Mouse (Mus musculus) hindbrain, embryonic 11.5 days (tissue): ENCODE results near the gene St6galnac1. TPM values are rescaled to one million over a fixed set of nuclear protein-coding genes. Genes with fewer than 3 reads are reported as not detected.
"Not testable (repeated sequence)": the region's sequence is repeated elsewhere in the genome, so short reads cannot be mapped to it uniquely, and the experiment has no call there.

Source experiments
- ATAC-seq: fragments of 200-750 bp; cut with Nextera tagmentation; 2 replicates; pipeline ENCODE4 v1.8.0; 2017; ENCODE audit warnings: mild to moderate bottlenecking, moderate TSS enrichment, moderate library complexity; ENCODE audit not compliant: low FRiP score
- DNase-seq: peaks from one replicate; pipeline ENCODE4 v3.0.0-alpha.2; 2015; ENCODE audit warnings: low spot score
- H3K27ac ChIP-seq: fragments of 300-500 bp; sonication (generic); 2 replicates; pipeline ENCODE4 v1.5.1; 2014; ENCODE audit warnings: mild to moderate bottlenecking, low read depth, low read length
- H3K27me3 ChIP-seq: fragments of 300-500 bp; sonication (generic); 2 replicates; pipeline ENCODE4 v1.6.1; 2014; ENCODE audit warnings: mild to moderate bottlenecking, low read length, moderate library complexity, mixed read lengths; ENCODE audit not compliant: control insufficient read depth, insufficient read depth
- H3K36me3 ChIP-seq: fragments of 300-500 bp; sonication (generic); 2 replicates; pipeline ENCODE4 v1.6.1; 2014; ENCODE audit warnings: mild to moderate bottlenecking, low read length, moderate library complexity, mixed read lengths; ENCODE audit not compliant: control insufficient read depth, insufficient read depth
- H3K4me1 ChIP-seq: fragments of 300-500 bp; sonication (generic); replicated peaks from 2 replicates; pipeline ENCODE4 v1.6.1; 2014; ENCODE audit warnings: low read length, mixed read lengths; ENCODE audit not compliant: control insufficient read depth, insufficient read depth
- H3K4me2 ChIP-seq: fragments of 300-500 bp; sonication (generic); replicated peaks from 2 replicates; pipeline ENCODE4 v1.6.1; 2014; ENCODE audit warnings: mild to moderate bottlenecking, low read depth, low read length
- H3K4me3 ChIP-seq: fragments of 300-500 bp; sonication (generic); 2 replicates; pipeline ENCODE4 v1.5.1; 2014; ENCODE audit warnings: low read depth, low read length
- H3K9ac ChIP-seq: fragments of 300-500 bp; sonication (generic); 2 replicates; pipeline ENCODE4 v1.6.1; 2014; ENCODE audit warnings: low read depth, low read length
- H3K9me3 ChIP-seq: fragments of 300-500 bp; sonication (generic); 2 replicates; pipeline ENCODE4 v1.6.1; 2016; ENCODE audit warnings: low read length; ENCODE audit not compliant: control insufficient read depth
- WGBS: fragments of 180-500 bp; shearing (Covaris S2); extraction: QIAGEN DNeasy Blood & Tissue Kit; methylation state at CpG from one replicate; pipeline ENCODE4 v1.1.7; 2014; 5-methylcytosine and 5-hydroxymethylcytosine counted together
- polyA plus RNA-seq: library from polyadenylated mRNA; unstranded; fragments of >200 nt; fragmentation: Nextera tagmentation; extraction: Ambion mirVana; gene quantifications from 2 replicates; pipeline ENCODE4 v1.2.1, GENCODE M21; 2014

St6galnac1 gene
- polyA plus RNA-seq, 1 experiment from 2014 or later, result not detected

GRCm38 (mm10) chr11:116749733-116750132, 25.6 kb downstream of the St6galnac1 start:
- no peak overlapping the region for H3K4me2 ChIP-seq
- H3K27me3 ChIP-seq, result no peaks in the 10 kb centered on the region
- no peaks in the 10 kb centered on the region for H3K4me1 ChIP-seq
- DNase-seq, result no peak
- no peaks in the 10 kb centered on the region for H3K36me3 ChIP-seq
- no peak for ATAC-seq
- 83% methylated on average over 8 of the region's 8 CpGs for WGBS
- no peaks in the 10 kb centered on the region for H3K9me3 ChIP-seq
- no peak overlapping the region for H3K27ac ChIP-seq
- H3K9ac ChIP-seq, result no peak overlapping the region
- no peak overlapping the region for H3K4me3 ChIP-seq

- H3K4me2 ChIP-seq, H3K9ac ChIP-seq, H3K27me3 ChIP-seq, H3K4me3 ChIP-seq, ATAC-seq, H3K27ac ChIP-seq, H3K4me1 ChIP-seq, DNase-seq, H3K9me3 ChIP-seq, H3K36me3 ChIP-seq: not testable (repeated sequence)
- WGBS, result 89% methylated on average over 2 of the region's 2 CpGs
Measured at GRCm38 (mm10) chr11:116748692-116749091, 26.6 kb downstream of the St6galnac1 start.

- WGBS, result 95% methylated on average over 3 of the region's 3 CpGs
- ATAC-seq, H3K27ac ChIP-seq, H3K4me2 ChIP-seq, DNase-seq, H3K27me3 ChIP-seq, H3K4me3 ChIP-seq, H3K9me3 ChIP-seq, H3K36me3 ChIP-seq, H3K4me1 ChIP-seq, H3K9ac ChIP-seq: not testable (repeated sequence)
Measured at GRCm38 (mm10) chr11:116746822-116747221, 28.5 kb downstream of the St6galnac1 start.

- not testable (repeated sequence) for H3K27me3 ChIP-seq, ATAC-seq, H3K9me3 ChIP-seq, H3K4me2 ChIP-seq, H3K36me3 ChIP-seq, H3K4me1 ChIP-seq, H3K27ac ChIP-seq, H3K4me3 ChIP-seq, DNase-seq, H3K9ac ChIP-seq
- 77% methylated on average over 2 of the region's 2 CpGs for WGBS
Measured at GRCm38 (mm10) chr11:116745457-116745856, 29.9 kb downstream of the St6galnac1 start.

GRCm38 (mm10) chr11:116738411-116738810, 36.9 kb downstream of the St6galnac1 start:
- 44% methylated on average over 11 of the region's 11 CpGs for WGBS
- Histone ChIP-seq H3K4me3 (no peak overlapping the region), H3K9ac (no peak overlapping the region), H3K4me2 (no peak overlapping the region), H3K9me3 (no peaks in the 10 kb centered on the region), H3K4me1 (no peaks in the 10 kb centered on the region), H3K27ac (no peak overlapping the region), H3K27me3 (no peaks in the 10 kb centered on the region), H3K36me3 (no peaks in the 10 kb centered on the region)
- DNase-seq (peak; percentile 17), ATAC-seq (no peak)

GRCm38 (mm10) chr11:116732536-116732935, 42.8 kb downstream of the St6galnac1 start:
- Histone ChIP-seq H3K4me2 (no peak overlapping the region), H3K4me3 (no peak overlapping the region), H3K27ac (no peak overlapping the region), H3K9ac (no peak overlapping the region), H3K36me3 (no peaks in the 10 kb centered on the region), H3K9me3 (no peaks in the 10 kb centered on the region), H3K27me3 (no peaks in the 10 kb centered on the region), H3K4me1 (no peaks in the 10 kb centered on the region)
- no peak for DNase-seq
- ATAC-seq, result no peak
- 87% methylated on average over 4 of the region's 4 CpGs for WGBS

- not testable (repeated sequence) for H3K9me3 ChIP-seq, H3K4me3 ChIP-seq, ATAC-seq, H3K27me3 ChIP-seq, H3K36me3 ChIP-seq, H3K4me2 ChIP-seq, H3K9ac ChIP-seq, H3K4me1 ChIP-seq, DNase-seq, H3K27ac ChIP-seq
- WGBS, result 93% methylated on average over 6 of the region's 6 CpGs
Measured at GRCm38 (mm10) chr11:116731060-116731580, 44.2 kb downstream of the St6galnac1 start.

- 85% methylated on average over 9 of the region's 9 CpGs for WGBS
- no peaks in the 10 kb centered on the region for H3K36me3 ChIP-seq
Measured at GRCm38 (mm10) chr11:116729276-116730008, 45.9 kb downstream of the St6galnac1 start.

GRCm38 (mm10) chr11:116726156-116726555, 49.2 kb downstream of the St6galnac1 start:
- no peak overlapping the region for H3K4me3 ChIP-seq
- ATAC-seq (no peak), DNase-seq (no peak)
- no peaks in the 10 kb centered on the region for H3K36me3 ChIP-seq
- no peak overlapping the region for H3K9ac ChIP-seq
- 78% methylated on average over 3 of the region's 3 CpGs for WGBS
- no peaks in the 10 kb centered on the region for H3K4me1 ChIP-seq
- H3K4me2 ChIP-seq, result no peak overlapping the region
- no peaks in the 10 kb centered on the region for H3K27me3 ChIP-seq
- H3K27ac ChIP-seq, result no peak overlapping the region
- no peaks in the 10 kb centered on the region for H3K9me3 ChIP-seq

More at GRCm38 (mm10) chr11:116729276-116730008, 45.9 kb downstream of the St6galnac1 start:
- H3K9ac ChIP-seq, result no peak overlapping the region
- H3K4me3 ChIP-seq, result no peak overlapping the region
- ATAC-seq, result no peak
- H3K9me3 ChIP-seq, result no peaks in the 10 kb centered on the region
- H3K27me3 ChIP-seq, result no peaks in the 10 kb centered on the region
- no peak overlapping the region for H3K4me2 ChIP-seq
- no peak for DNase-seq
- no peaks in the 10 kb centered on the region for H3K4me1 ChIP-seq
- no peak overlapping the region for H3K27ac ChIP-seq
